Mouse (Mus musculus): ENCODE data around the gene Ccdc106. TPM values are rescaled to one million over a fixed set of nuclear protein-coding genes. Genes with fewer than 3 reads are reported as not detected.

Ccdc106 gene
- polyA plus RNA-seq, 1 experiment: 0.34 TPM

GRCm38 (mm10) chr7:5089853-5090252, 69.5 kb downstream of the Ccdc106 start:
- Histone ChIP-seq H3K36me3 (ENCODE audit: control insufficient read depth, insufficient read depth) (peaks cover 41% of the 10 kb centered on the region), H3K79me2 (ENCODE audit: control insufficient read depth, insufficient read depth) (peaks cover 76% of the 10 kb centered on the region), H3K4me3 (ENCODE audit: insufficient read depth, poor library complexity, severe bottlenecking) (no peak overlapping the region), H3K27me3 (ENCODE audit: control insufficient read depth, insufficient read depth, insufficient read length) (no peaks in the 10 kb centered on the region), H3ac (ENCODE audit: control insufficient read depth, insufficient read length, low read depth) (no peak overlapping the region), H3K79me3 (ENCODE audit: low read depth) (peaks cover 44% of the 10 kb centered on the region)
- TF ChIP-seq CTCF (IDR thresholded peaks at IDR 0.05; ENCODE audit: control insufficient read depth, insufficient read depth, insufficient read length): no peak
- TF ChIP-seq MYOD1 (IDR thresholded peaks at IDR 0.05; ENCODE audit: control insufficient read depth, insufficient read length, low read depth): no peak
- no peak for TF ChIP-seq USF1 (IDR thresholded peaks at IDR 0.05; ENCODE audit: low read depth)
- TF ChIP-seq FOSL1 (IDR thresholded peaks at IDR 0.05; ENCODE audit: insufficient read depth, low read length, poor library complexity, severe bottlenecking): no peak
- no peak for TF ChIP-seq MAX (IDR thresholded peaks at IDR 0.05)
- no peak for TF ChIP-seq CEBPB (IDR thresholded peaks at IDR 0.05; ENCODE audit: low read depth)
- TF ChIP-seq MYOG (IDR thresholded peaks at IDR 0.05; ENCODE audit: control insufficient read depth, extremely low read depth, insufficient read length): no peak

GRCm38 (mm10) chr7:5091008-5091728, 70.8 kb downstream of the Ccdc106 start:
- peaks cover 63% of the 10 kb centered on the region for H3K79me2 ChIP-seq (ENCODE audit: control insufficient read depth, insufficient read depth)

DNA sequence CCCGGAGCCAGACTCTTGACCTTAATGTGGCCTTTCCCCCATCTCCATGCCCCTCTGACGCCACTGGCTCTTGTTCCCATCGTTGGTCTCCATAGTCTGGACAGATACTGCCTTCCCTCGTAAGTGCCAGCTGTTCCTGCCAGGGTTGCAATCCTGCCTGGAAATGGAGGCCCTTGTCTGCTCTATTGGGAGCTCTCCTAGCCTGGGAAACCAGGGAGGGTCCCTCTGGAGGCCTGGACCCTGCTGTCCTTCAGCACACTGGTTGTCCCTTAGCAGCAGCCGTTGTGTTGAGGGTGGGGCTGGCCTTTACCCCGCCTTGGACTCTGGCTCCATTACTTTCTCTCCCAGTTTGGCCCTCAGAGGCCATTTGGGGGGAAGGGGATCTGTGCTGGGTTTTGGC, 72.0 kb downstream of the Ccdc106 start:
- H3K27me3 ChIP-seq (ENCODE audit: control insufficient read depth, insufficient read depth, insufficient read length): no peaks in the 10 kb centered on the region
- no peak overlapping the region for H3ac ChIP-seq (ENCODE audit: control insufficient read depth, insufficient read length, low read depth)
- peaks cover 35% of the 10 kb centered on the region for H3K36me3 ChIP-seq (ENCODE audit: control insufficient read depth, insufficient read depth)
- H3K79me3 ChIP-seq (ENCODE audit: low read depth): peaks cover 30% of the 10 kb centered on the region
- TF ChIP-seq CEBPB (IDR thresholded peaks at IDR 0.05; ENCODE audit: low read depth) (no peak), MAX (IDR thresholded peaks at IDR 0.05) (no peak)
- no peak overlapping the region for H3K4me3 ChIP-seq (ENCODE audit: insufficient read depth, poor library complexity, severe bottlenecking)
- peaks cover 50% of the 10 kb centered on the region for H3K79me2 ChIP-seq (ENCODE audit: control insufficient read depth, insufficient read depth)

More at GRCm38 (mm10) chr7:5091008-5091728, 70.8 kb downstream of the Ccdc106 start:
- H3K4me3 ChIP-seq (ENCODE audit: insufficient read depth, poor library complexity, severe bottlenecking): no peak overlapping the region
- peaks cover 35% of the 10 kb centered on the region for H3K36me3 ChIP-seq (ENCODE audit: control insufficient read depth, insufficient read depth)
- H3K27me3 ChIP-seq (ENCODE audit: control insufficient read depth, insufficient read depth, insufficient read length): no peaks in the 10 kb centered on the region
- H3ac ChIP-seq (ENCODE audit: control insufficient read depth, insufficient read length, low read depth): no peak overlapping the region
- no peak for TF ChIP-seq MYOG (IDR thresholded peaks at IDR 0.05; ENCODE audit: control insufficient read depth, extremely low read depth, insufficient read length)
- no peak for TF ChIP-seq USF1 (IDR thresholded peaks at IDR 0.05; ENCODE audit: low read depth)
- H3K79me3 ChIP-seq (ENCODE audit: low read depth): peaks cover 34% of the 10 kb centered on the region

DNA sequence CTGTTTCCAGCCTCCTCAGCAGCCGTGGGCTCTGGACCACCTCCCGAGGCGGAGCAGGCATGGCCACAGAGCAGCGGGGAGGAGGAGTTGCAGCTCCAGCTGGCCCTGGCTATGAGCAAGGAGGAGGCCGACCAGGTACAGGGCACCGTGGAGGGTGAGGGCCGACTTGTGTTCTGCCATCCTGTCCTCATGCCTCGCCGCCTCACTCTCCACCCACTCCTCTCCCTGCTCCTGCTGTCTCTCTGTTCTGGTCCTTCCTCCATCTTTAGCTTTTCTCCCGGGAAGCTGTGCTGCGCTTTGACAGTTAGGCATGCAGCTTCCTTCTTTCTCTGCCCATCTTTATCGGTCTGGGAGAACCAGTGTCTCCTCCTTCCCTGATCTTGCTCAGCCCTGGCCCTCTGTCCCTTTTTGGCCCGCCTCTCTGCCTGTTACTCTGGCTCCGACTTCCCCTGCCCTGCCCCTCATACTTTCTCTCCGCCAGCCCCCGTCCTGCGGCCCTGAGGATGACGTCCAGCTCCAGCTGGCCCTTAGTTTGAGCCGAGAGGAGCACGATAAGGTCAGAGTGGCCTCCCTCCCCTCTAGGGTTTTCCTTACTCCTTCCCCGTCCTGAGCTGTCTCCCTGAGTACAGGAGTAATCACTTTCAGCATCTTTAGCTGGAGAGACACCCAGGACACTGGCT, 72.6 kb downstream of the Ccdc106 start:
- Histone ChIP-seq H3K79me2 (ENCODE audit: control insufficient read depth, insufficient read depth) (peaks cover 45% of the 10 kb centered on the region), H3K36me3 (ENCODE audit: control insufficient read depth, insufficient read depth) (peaks cover 36% of the 10 kb centered on the region), H3ac (ENCODE audit: control insufficient read depth, insufficient read length, low read depth) (no peak overlapping the region), H3K27me3 (ENCODE audit: control insufficient read depth, insufficient read depth, insufficient read length) (no peaks in the 10 kb centered on the region), H3K4me3 (ENCODE audit: insufficient read depth, poor library complexity, severe bottlenecking) (no peak overlapping the region), H3K79me3 (ENCODE audit: low read depth) (peaks cover 25% of the 10 kb centered on the region)
- no peak for TF ChIP-seq MYOG (IDR thresholded peaks at IDR 0.05; ENCODE audit: control insufficient read depth, extremely low read depth, insufficient read length)
- TF ChIP-seq CEBPB (IDR thresholded peaks at IDR 0.05; ENCODE audit: low read depth): no peak
- TF ChIP-seq CTCF (IDR thresholded peaks at IDR 0.05; ENCODE audit: control insufficient read depth, insufficient read depth, insufficient read length): no peak
- TF ChIP-seq FOSL1 (IDR thresholded peaks at IDR 0.05; ENCODE audit: insufficient read depth, low read length, poor library complexity, severe bottlenecking): no peak
- TF ChIP-seq MYOD1 (IDR thresholded peaks at IDR 0.05; ENCODE audit: control insufficient read depth, insufficient read length, low read depth): no peak
- TF ChIP-seq MAX (IDR thresholded peaks at IDR 0.05): no peak
- TF ChIP-seq USF1 (IDR thresholded peaks at IDR 0.05; ENCODE audit: low read depth): no peak

DNA sequence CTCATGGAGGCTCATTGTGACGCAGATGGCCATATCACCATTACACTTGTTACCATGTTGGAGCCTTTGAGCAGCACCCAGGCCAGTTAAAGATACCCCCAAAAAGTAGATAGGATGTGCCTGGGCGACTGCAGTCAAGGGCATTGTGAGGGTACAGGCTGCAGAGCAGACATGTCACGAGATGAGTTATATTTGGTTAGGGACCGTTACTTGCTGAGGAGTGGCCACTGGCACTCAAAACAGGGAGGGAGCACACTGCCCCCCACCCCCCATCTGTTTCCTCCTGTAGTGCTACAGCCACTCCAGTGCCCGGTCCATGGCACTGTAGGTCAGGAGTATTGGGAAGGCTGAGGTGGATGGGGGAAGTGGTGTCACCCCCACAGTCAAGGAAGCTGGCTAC, 78.4 kb downstream of the Ccdc106 start:
- no peak for TF ChIP-seq CEBPB (IDR thresholded peaks at IDR 0.05; ENCODE audit: low read depth)
- no peak for TF ChIP-seq USF1 (IDR thresholded peaks at IDR 0.05; ENCODE audit: low read depth)
- TF ChIP-seq CTCF (IDR thresholded peaks at IDR 0.05; ENCODE audit: control insufficient read depth, insufficient read depth, insufficient read length): no peak
- TF ChIP-seq MAX (IDR thresholded peaks at IDR 0.05): no peak
- TF ChIP-seq MYOG (IDR thresholded peaks at IDR 0.05; ENCODE audit: control insufficient read depth, extremely low read depth, insufficient read length): no peak
- H3K79me3 ChIP-seq (ENCODE audit: low read depth): no peaks in the 10 kb centered on the region
- H3K36me3 ChIP-seq (ENCODE audit: control insufficient read depth, insufficient read depth): peaks cover 14% of the 10 kb centered on the region
- H3K27me3 ChIP-seq (ENCODE audit: control insufficient read depth, insufficient read depth, insufficient read length): no peaks in the 10 kb centered on the region
- no peak overlapping the region for H3K4me3 ChIP-seq (ENCODE audit: insufficient read depth, poor library complexity, severe bottlenecking)
- no peak overlapping the region for H3ac ChIP-seq (ENCODE audit: control insufficient read depth, insufficient read length, low read depth)
- H3K79me2 ChIP-seq (ENCODE audit: control insufficient read depth, insufficient read depth): no peaks in the 10 kb centered on the region

GRCm38 (mm10) chr7:5099796-5100195, 79.4 kb downstream of the Ccdc106 start:
- TF ChIP-seq USF1 (IDR thresholded peaks at IDR 0.05; ENCODE audit: low read depth) (no peak), MYOG (IDR thresholded peaks at IDR 0.05; ENCODE audit: control insufficient read depth, extremely low read depth, insufficient read length) (no peak), CEBPB (IDR thresholded peaks at IDR 0.05; ENCODE audit: low read depth) (no peak), FOSL1 (IDR thresholded peaks at IDR 0.05; ENCODE audit: insufficient read depth, low read length, poor library complexity, severe bottlenecking) (no peak), MYOD1 (IDR thresholded peaks at IDR 0.05; ENCODE audit: control insufficient read depth, insufficient read length, low read depth) (no peak), MAX (IDR thresholded peaks at IDR 0.05) (no peak), CTCF (IDR thresholded peaks at IDR 0.05; ENCODE audit: control insufficient read depth, insufficient read depth, insufficient read length) (no peak)
- H3K79me2 ChIP-seq (ENCODE audit: control insufficient read depth, insufficient read depth): no peaks in the 10 kb centered on the region
- no peak overlapping the region for H3ac ChIP-seq (ENCODE audit: control insufficient read depth, insufficient read length, low read depth)
- H3K36me3 ChIP-seq (ENCODE audit: control insufficient read depth, insufficient read depth): peaks cover 9% of the 10 kb centered on the region
- no peaks in the 10 kb centered on the region for H3K79me3 ChIP-seq (ENCODE audit: low read depth)
- H3K27me3 ChIP-seq (ENCODE audit: control insufficient read depth, insufficient read depth, insufficient read length): no peaks in the 10 kb centered on the region
- H3K4me3 ChIP-seq (ENCODE audit: insufficient read depth, poor library complexity, severe bottlenecking): no peak overlapping the region
